Mouse (Mus musculus): ENCODE measurements around the gene Nkd1.
A peak's percentile ranks its signal among the peaks of the same experiment; 100 is the strongest.

Gene Nkd1

DNA sequence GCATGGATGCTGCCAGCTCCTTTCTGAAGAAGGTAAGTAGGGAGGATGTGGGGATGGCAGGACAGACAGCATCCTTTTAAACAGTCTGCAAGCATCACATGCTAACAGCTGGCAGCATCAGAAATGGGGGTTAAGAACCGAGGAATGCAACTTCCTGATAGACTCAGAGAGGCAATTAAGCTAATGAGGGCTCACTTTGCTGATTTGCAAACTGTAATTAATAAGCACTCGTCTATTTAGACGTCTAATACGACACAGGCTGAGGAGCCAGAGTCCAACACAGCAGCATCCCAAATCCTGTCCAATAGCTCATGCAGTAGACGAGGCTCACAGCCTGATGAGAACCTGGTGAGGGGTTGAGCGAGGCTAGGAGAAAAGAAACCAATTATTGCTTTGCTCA lies 89.1 kb downstream of the Nkd1 start:
- DNase-seq (ENCODE audit: low read depth, low spot score): no peak

DNA sequence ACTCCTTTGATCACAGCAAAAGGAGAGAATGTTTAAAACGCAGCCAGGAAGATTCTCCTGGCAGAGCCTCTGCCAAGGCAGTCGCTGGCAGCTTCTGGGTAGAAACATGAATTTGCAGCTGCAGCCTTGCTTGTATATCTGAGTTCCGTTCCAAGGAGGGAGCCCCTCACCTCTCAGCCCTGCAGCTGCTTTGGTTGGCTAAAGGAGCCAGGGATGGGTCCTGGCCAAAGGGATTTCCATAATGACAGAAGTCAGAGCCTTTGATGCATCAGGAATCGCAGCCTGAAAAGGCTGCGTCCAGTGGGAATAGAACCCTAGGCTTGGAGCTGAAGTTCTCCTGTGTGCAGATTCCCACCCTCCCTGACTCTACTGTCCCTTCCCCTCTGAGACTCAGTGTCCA lies 93.8 kb downstream of the Nkd1 start:
- no peak for DNase-seq (ENCODE audit: low read depth, low spot score)

DNA sequence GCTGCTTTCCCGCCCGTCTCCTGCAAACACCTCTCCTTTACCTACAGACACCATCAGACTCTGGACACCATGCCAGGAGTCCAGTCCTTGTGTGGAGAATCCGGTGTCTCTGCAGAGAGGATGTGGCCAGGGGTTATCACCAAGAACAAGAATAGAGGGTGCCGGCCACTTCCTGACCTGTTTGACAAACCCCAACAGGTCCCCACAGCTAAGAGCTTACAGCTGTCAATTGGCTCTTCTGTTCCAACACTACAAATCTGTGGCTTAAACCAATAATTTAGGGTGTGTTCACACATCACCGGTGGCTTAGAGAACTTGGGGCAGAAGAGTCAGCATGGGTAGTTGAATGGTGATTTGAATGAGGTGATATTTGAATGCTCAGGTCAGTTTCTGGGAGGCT lies 97.5 kb downstream of the Nkd1 start:
- DNase-seq (ENCODE audit: low read depth, low spot score): no peak

GRCm38 (mm10) chr8:88619513-88619912 lies 98.4 kb downstream of the Nkd1 start:
- peak; percentile 65 for DNase-seq (ENCODE audit: low read depth, low spot score)

DNA sequence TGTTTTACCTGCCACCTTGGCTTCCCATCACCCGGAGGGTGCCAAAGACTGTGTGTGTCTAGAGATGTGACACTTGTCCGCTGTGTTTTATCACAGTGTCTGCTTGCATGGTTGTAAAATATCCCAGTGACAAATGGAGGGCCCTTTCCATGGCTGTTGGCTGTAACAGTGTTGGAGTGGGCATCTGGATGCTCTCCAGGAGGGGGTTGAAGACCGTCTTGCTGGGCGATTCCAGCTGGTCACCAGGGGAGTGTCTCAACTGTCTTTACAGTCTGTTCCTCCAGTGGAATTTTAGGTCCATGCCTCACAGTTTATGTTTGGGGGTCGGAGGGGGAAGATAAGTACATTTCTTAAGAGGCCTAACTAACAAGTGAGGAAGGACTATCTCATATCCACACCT lies 99.8 kb downstream of the Nkd1 start:
- DNase-seq (ENCODE audit: low read depth, low spot score): no peak

GRCm38 (mm10) chr8:88621408-88621807 lies 100.3 kb downstream of the Nkd1 start:
- DNase-seq (ENCODE audit: low read depth, low spot score): peak; percentile 80

- no peak for DNase-seq (ENCODE audit: low read depth, low spot score)
Observed at GRCm38 (mm10) chr8:88623351-88623750, 102.2 kb downstream of the Nkd1 start.

- no peak for DNase-seq (ENCODE audit: low read depth, low spot score)
Observed at GRCm38 (mm10) chr8:88624276-88624675, 103.1 kb downstream of the Nkd1 start.

- no peak for DNase-seq (ENCODE audit: low read depth, low spot score)
Observed at GRCm38 (mm10) chr8:88626433-88626832, 105.3 kb downstream of the Nkd1 start.

GRCm38 (mm10) chr8:88626940-88627264 lies 105.7 kb downstream of the Nkd1 start:
- DNase-seq (ENCODE audit: low read depth, low spot score): no peak

DNA sequence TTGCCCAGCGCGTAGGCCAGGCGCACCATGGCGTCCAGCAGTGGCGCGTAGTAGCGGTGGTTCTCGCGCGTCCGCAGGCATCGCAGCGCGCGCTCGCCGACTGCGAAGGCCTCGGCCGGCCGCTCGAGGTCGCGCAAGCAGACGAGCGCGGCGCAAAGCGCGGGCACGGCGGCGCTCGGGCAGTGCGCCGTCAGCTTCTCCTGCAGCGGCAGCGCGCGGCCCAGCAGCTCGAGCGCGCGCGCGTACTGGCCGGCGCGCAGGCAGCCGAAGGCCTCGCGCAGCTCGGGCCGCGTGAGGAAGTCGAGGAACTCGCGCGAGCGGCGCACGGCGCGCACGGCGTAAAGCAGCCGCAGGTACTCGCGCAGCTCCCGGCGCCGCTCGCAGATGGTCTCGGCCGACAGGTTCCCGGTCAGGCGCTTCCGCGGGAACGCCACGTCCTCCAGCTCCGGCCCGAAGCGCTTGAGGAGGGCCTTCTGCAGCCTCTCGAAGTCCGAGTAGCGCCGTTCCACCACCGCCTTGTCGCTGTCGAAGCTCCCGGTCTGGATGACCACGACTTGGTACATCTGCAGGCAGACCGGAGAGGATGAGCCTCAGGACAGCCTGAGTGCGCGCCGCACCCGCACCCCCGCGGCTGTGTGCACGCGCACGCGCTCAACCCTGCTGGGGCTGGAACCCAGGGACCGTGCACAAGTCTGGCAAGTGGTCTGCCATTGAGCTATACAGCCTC lies 106.3 kb downstream of the Nkd1 start:
- no peak for DNase-seq (ENCODE audit: low read depth, low spot score)

GRCm38 (mm10) chr8:88628001-88628774 lies 107.0 kb downstream of the Nkd1 start:
- peak; percentile 38 for DNase-seq (ENCODE audit: low read depth, low spot score)

GRCm38 (mm10) chr8:88630225-88630624 lies 109.1 kb downstream of the Nkd1 start:
- DNase-seq (ENCODE audit: low read depth, low spot score): no peak

- DNase-seq (ENCODE audit: low read depth, low spot score): peak; percentile 74
Observed at GRCm38 (mm10) chr8:88631081-88631480, 109.9 kb downstream of the Nkd1 start.

DNA sequence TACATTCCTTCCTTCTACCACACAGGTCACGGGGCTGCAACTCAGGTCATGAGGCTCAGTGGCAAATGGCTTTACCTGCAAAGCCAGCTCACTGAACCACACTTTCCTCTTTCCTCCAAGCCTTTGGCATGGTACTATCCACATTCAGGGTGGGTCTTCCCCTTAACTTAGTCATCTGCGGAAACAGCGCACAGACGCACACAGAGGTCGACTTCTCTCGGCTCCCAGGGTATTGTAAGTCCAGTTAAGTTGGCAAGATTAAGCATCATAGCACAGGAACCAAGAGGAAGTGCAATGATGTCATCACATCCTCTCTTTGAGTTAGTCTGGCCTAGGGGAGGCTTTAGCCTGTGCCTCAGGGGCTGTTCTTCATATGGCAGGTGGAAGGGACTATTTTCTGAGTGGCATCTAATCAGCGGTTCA lies 112.2 kb downstream of the Nkd1 start:
- DNase-seq (ENCODE audit: low read depth, low spot score): peak; percentile 62

DNA sequence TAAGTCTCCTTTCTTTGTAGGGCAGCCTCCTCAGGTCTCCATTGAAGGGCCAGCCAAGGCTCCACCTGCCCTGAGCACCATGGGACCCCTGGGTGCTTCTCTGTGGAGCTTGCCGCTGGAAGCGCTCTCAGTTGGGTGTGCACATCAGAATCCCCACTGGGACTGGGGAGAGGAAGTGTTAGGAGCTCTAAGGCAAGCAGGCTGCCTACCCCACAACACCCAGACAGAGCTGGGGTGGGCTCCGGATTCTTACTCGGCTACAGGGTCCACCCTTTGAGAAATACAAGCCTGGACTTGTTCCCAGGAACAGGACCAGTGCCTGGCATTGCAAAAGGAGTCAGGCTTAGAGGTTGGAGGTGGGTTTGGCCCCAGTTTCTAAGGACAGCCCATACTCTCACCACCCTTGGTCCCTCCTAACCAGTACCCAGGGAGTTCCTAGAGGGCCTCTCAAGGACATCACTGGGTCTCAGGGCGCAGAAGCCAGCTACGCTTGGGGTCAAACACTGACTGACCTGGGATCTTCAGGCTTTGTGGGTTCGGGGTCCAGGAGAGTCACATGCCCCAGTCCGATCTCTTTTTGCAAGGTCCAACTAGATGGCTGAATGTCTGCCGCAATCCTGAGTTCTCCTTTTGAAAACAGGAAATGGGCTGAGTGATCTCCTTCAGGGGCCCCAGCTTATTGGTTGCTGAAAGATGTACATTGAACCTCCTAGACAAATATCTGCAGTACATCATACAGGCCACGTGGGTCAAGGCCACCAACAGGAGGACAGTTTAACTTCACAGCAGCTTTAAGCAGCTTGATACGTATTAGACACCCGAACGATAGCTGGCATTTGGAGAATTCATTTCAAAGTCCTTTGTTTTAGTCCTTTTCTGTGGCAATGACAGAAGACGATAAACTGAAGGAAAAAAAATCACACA lies 114.6 kb downstream of the Nkd1 start, which contains the start of gene Snx20:
TSS of gene Snx20 (minus strand) at position 655 of the 924 bp plus-strand sequence.
- peak; percentile 90 for DNase-seq (ENCODE audit: low read depth, low spot score)

DNA sequence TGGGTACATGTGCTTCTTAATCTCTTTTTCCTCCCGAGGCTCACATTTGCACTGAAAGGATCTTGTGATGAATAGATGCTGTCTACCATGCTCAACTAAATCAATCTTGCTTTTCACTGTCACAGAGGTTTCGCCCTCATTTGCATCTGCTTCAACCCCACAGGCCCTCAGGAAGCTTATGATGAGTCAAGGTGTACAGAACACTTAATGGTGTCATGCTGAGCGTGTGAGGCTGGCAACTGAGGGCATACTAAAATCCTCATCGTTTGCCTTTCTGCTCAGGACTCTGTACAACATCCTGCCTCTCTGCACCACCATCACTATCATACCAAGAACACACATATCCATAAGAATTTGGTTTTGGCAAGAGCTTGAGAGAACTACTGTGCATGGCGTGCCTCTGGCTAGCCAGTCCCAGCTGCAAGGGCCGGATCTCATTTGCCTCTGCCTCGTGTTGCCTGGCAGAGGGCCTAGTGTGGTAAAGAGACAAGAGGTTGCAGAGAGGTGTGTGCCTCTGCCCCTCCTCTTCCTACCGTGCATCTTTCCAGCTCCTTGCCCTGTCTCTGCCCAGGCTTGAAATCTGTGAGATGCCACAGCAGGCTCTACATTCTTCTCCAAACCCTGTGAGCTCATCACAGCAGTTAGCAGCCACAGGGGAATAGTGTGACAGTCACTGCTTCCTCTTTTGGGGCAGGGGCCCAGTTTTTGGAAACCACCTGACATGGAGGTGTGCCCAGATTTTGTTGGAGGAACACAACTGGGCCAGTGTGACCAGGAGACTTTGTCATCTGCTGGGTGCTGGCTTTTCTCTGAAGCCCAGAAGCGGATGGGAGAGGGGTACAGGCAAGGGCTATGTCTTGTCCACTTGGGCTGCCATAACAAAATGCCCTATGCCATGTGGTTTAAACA lies 116.2 kb downstream of the Nkd1 start:
- no peak for DNase-seq (ENCODE audit: low read depth, low spot score)

DNA sequence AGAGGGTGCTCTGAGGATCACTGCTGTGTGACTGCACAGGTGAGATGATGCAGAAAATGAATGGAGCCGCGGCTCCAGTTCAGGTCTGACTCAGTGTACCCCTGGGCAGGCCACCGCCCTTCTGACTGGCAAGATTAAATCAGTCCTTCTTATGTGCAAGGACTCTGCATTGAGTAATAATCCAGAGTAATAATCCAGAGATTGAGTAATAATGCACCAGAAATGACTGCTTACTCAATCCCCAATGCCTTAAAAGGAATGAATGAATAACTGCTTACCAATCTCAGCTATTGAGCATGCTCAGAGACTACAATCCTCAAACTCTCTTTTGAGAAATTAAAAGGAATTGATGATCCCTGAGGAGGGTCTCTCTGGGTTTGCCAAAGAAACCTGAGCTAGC lies 117.8 kb downstream of the Nkd1 start:
- no peak for DNase-seq (ENCODE audit: low read depth, low spot score)

- no peak for DNase-seq (ENCODE audit: low read depth, low spot score)
Observed at GRCm38 (mm10) chr8:88642734-88643564, 121.8 kb downstream of the Nkd1 start.

All from CD4-positive, CD25-positive, alpha-beta regulatory T cell, adult 2 months (primary cell).